Mouse (Mus musculus) spleen, postnatal 10 days (tissue): ENCODE measurements around the gene Rcor3.

Experiments used
- DNase-seq, 2 experiments: peaks; one replicate each; pipeline ENCODE4 v3.0.0; 2021 to 2022; ENCODE audit warnings: low spot score in 2 of 2

The Rcor3 gene

DNA sequence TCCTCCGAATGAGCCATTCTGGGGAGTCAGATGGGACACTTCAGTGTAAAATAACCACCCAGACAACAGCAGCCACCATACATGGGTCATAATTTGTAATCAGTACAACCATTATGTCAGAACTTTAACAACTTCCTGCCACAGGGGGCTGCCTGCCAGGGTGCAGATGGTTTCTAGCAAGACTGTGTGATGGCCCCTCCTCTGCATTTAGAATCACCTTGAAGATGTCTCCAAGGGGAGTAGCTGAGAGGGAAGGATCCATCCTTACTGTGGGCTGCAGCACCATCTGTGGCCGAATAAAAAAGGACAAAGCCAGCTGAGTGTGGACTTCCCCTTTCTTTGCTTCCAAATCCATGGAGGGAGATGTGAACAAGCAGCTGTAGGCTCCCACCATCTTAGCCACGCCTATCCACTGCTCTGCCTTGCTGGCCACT lies 67.2 kb downstream of the Rcor3 start:
- DNase-seq = no peak

DNA sequence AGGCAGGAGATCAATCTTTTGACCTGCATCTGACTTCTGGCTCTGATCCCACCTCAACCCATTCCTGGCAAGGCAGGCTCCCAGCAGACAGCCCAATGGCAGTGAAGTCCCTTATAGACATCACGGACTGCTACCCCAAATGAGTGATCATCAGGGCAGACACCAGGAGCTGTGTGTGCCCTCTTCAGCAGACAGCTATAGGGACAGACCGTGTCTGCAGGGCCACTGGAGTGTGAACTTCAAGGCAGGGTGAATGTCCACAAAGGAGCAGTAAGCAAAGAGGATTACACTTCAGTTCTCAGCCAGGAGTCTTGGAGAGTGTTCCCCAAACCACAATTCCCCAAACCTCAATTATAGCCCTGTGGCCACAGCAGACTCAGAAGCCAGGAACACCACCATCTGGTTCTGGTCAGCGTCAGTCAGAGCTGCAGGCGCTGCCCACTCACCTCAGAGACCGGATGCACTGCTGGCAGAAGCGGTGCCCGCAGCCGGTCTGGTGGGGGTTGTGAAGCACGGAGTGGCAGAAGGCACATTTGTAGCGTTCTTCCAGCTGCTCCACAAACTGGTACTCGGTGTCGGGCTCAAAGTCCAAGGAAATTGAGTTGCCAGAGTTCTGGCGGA lies 67.8 kb downstream of the Rcor3 start:
- DNase-seq = peak in 1 of 2 experiments; percentile 25

DNA sequence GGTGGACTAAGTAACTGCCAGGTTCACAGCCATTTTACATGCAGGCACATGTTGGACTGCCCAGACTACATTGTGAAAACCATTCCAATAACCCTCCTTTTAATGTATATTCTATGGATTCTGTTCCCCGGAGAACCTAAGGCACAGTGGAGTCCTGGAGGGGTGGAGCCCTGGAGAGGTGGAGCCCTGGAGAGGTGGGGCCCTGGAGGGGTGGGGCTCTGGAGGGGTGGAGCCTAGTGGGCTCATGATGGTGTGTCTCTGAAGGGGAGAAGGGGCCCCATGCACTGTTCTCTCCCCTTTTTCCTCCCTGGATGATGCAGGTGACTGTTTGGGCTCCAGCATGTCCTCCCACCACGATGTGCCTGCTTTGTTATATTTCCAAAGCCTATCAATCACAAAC lies 69.7 kb downstream of the Rcor3 start:
- DNase-seq = no peak

DNA sequence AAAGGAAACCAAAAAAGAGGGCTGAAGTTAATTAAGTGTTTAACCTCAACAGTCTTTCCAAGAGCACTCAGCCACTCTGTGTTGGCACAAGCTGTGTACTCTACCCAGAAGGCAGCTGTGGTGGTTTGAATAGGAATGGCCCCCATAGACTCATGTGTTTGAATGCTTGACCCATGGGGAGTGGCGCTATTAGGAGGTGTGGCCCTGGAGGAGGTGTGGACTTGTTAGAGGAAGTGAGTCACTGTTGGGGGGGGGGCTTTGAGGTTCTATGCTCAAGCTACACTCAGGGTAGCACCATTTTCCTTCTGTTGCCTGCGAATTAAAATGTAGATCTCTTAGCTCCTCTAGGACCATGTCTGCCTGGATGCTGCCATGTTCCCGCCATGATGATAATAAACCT lies 70.9 kb downstream of the Rcor3 start:
- no peak for DNase-seq

DNA sequence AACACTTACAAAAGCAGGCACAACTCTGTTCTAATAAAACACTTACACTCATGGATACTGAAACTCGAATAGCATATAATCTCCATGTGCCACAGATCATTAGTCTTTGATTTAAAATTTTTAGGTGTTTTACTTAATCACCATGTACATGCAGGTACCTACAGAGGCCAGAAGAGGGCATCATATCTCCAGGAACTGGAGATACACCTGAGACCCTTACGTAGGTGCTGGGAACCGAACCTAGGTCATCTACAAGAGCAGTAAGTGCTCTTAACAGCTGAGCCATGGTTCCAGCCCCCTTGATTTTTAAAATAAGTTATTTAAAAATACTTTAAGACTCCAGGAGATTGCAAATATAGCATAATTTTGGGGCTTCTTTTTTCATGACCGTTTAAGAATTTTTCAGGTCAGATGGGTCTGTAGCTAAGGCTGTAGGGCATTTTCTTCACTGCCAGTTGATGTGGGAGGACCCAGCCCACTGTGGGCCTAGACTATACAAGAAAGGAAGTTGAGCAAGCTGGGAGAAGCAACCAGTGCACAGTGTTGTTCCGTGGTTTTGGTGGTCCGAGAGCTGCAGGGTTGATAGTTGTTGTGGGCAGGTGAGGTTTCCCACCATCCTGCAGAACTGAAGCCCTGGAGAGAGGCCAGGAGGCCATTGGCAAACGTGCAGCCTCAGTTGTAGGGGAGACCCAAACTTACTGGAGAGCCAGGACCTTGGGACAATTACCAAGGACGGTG lies 74.5 kb downstream of the Rcor3 start:
- no peak for DNase-seq

DNA sequence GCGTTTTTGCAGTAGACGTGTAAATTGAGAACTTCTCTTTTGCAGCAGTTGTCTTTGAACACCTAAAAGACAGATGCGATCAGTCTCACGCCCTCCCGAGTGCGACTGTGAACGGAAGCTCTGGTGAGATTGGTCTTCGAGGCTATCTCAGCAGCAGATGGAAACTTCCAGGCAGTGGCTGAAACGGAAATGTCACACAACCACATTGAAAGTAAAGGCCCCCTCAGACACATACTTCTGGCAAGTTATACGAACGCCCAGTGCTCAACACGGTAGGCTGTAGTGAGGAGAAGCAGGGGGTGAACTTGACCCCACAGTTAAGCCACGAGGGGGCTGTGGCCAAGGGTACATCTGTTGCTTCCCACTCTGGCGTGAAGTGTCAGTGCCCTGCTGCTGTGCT lies 75.2 kb downstream of the Rcor3 start:
- no peak for DNase-seq

DNA sequence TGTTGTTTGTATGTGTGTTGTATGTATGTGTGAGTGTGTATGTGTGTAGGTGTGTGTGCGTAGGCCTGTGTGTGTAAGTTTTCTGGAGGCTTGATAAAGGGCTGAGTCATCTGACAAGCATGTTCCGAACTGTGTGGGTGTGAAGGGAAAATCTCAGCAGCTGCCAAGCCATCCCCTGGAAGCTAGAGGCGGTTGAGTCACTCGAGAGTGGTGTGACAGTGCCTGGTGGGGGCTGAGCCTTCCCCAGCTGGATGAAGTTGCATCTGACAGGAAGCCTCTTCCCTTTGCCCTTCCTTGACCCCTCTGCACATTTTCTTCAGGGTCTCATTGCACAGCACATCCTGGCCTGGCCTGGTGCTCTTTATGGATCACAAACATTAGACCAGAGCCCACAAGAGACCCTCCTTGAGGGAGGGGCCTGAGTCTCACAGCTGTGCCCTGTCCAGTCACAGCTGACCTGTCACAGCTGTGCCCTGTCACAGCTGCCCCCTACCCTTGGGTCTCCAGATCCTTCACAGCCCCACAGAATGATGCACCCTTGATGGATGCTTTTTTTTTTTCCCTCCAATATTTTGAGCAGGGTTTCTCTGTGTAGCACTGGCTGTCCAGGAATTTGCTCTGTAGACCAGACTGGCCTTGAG lies 76.1 kb downstream of the Rcor3 start:
- DNase-seq = peak in 1 of 2 experiments; percentile 25

DNA sequence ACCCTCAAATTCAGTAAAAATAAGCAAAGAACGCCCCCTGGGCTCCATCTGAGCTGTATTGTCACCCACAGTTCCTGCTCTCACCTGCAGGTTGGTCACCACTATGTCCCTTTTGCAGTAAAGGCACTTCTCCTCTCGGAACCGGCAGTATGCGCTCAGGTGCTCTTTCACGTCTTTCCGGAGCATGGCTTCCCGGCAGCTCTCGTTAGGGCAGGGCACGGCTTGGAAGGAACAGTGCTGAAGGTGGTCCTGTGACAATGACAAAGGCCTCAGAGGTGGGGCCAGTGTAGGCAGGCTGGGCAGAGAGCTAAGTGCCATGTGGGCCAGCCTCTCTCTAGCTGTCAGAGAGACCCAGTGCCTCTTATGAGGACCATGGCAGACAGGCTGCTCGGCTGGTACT lies 79.0 kb downstream of the Rcor3 start:
- DNase-seq = no peak

DNA sequence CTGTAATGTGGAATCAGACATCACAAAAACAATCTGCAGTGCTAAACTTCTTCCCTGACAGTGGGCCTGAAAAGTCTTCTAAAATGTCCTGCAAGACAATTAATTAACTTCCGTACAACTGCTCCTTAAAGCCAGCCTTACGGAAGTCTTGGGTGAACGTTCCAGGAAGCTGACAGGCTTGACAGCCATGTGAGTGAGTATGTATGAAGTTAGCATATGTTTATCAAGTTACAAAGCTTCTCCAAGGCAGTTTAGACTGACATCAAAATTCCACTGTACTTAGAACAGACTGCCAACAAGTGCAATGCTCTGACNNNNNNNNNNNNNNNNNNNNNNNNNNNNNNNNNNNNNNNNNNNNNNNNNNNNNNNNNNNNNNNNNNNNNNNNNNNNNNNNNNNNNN lies 84.1 kb downstream of the Rcor3 start:
- no peak for DNase-seq

DNA sequence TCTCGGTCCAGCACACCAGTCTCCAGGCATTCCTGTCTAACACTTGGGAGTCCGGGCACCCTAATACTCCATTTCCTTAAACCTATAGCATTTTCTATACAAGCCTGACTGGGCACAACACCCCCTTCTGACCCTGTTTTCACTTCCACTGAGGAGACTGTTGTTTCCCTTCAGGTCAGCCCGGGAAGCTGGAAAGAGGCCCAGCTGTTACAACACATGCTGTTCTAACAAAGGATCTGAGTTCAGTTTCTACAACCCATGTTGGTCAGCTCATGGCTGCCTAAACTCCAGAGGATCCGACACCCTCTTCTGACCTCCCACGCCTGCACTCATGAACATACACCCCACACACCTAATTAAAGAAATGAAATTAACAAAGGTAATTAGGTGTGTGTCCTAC lies 84.9 kb downstream of the Rcor3 start:
- DNase-seq = no peak

DNA sequence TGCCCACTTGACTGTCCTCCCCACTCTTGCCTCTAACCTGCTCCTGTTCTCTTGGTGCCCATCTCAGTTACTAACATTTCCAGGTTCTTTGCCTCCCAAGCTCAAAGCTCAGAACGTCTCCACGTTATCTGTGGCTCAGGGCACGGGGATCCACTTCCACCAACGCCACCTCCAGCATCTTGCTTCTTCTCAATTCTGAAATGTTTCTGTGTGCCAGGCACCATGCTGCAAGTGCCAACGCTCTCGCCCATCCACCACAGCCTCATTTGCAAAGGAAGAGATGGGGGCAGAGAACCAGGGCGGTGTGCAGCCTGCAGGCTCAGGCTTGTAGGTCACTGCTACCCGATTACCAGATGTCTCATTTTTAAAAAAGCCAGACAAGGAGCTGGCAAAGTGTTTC lies 85.4 kb downstream of the Rcor3 start:
- DNase-seq = no peak
